Mouse (Mus musculus): ENCODE results near the gene Hs1bp3. TPM values are rescaled to one million over a fixed set of nuclear protein-coding genes. Genes with fewer than 3 reads are reported as not detected.

The Hs1bp3 gene
- polyA plus RNA-seq, 1 experiment: 21.8 TPM

- Histone ChIP-seq H3K36me3 (ENCODE audit: control insufficient read depth, insufficient read depth) (no peaks in the 10 kb centered on the region), H3K27me3 (ENCODE audit: control insufficient read depth, insufficient read depth, insufficient read length) (no peaks in the 10 kb centered on the region), H3ac (ENCODE audit: control insufficient read depth, insufficient read length, low read depth) (no peak overlapping the region), H3K79me2 (ENCODE audit: control insufficient read depth, insufficient read depth) (no peaks in the 10 kb centered on the region), H3K79me3 (ENCODE audit: low read depth) (no peaks in the 10 kb centered on the region), H3K4me3 (ENCODE audit: insufficient read depth, poor library complexity, severe bottlenecking) (no peak overlapping the region)
- TF ChIP-seq MYOD1 (IDR thresholded peaks at IDR 0.05; ENCODE audit: control insufficient read depth, insufficient read length, low read depth) (no peak), FOSL1 (IDR thresholded peaks at IDR 0.05; ENCODE audit: insufficient read depth, low read length, poor library complexity, severe bottlenecking) (peak; percentile 32)
Observed at GRCm38 (mm10) chr12:8386451-8387011, 73.3 kb downstream of the Hs1bp3 start.

GRCm38 (mm10) chr12:8387281-8387680 lies 74.0 kb downstream of the Hs1bp3 start:
- Histone ChIP-seq H3K27me3 (ENCODE audit: control insufficient read depth, insufficient read depth, insufficient read length) (no peaks in the 10 kb centered on the region), H3K79me3 (ENCODE audit: low read depth) (no peaks in the 10 kb centered on the region), H3K4me3 (ENCODE audit: insufficient read depth, poor library complexity, severe bottlenecking) (no peak overlapping the region), H3ac (ENCODE audit: control insufficient read depth, insufficient read length, low read depth) (no peak overlapping the region), H3K36me3 (ENCODE audit: control insufficient read depth, insufficient read depth) (no peaks in the 10 kb centered on the region), H3K79me2 (ENCODE audit: control insufficient read depth, insufficient read depth) (no peaks in the 10 kb centered on the region)
- no peak for TF ChIP-seq MYOG (IDR thresholded peaks at IDR 0.05; ENCODE audit: control insufficient read depth, extremely low read depth, insufficient read length)
- TF ChIP-seq CEBPB (IDR thresholded peaks at IDR 0.05; ENCODE audit: low read depth): no peak
- TF ChIP-seq FOSL1 (IDR thresholded peaks at IDR 0.05; ENCODE audit: insufficient read depth, low read length, poor library complexity, severe bottlenecking): no peak
- no peak for TF ChIP-seq MAX (IDR thresholded peaks at IDR 0.05)
- no peak for TF ChIP-seq USF1 (IDR thresholded peaks at IDR 0.05; ENCODE audit: low read depth)
- no peak for TF ChIP-seq MYOD1 (IDR thresholded peaks at IDR 0.05; ENCODE audit: control insufficient read depth, insufficient read length, low read depth)
- TF ChIP-seq CTCF (IDR thresholded peaks at IDR 0.05; ENCODE audit: control insufficient read depth, insufficient read depth, insufficient read length): no peak

- H3K79me3 ChIP-seq (ENCODE audit: low read depth): no peaks in the 10 kb centered on the region
- no peak overlapping the region for H3K4me3 ChIP-seq (ENCODE audit: insufficient read depth, poor library complexity, severe bottlenecking)
- no peaks in the 10 kb centered on the region for H3K27me3 ChIP-seq (ENCODE audit: control insufficient read depth, insufficient read depth, insufficient read length)
- TF ChIP-seq USF1 (IDR thresholded peaks at IDR 0.05; ENCODE audit: low read depth) (no peak), MYOG (IDR thresholded peaks at IDR 0.05; ENCODE audit: control insufficient read depth, extremely low read depth, insufficient read length) (no peak), MAX (IDR thresholded peaks at IDR 0.05) (no peak)
- no peaks in the 10 kb centered on the region for H3K36me3 ChIP-seq (ENCODE audit: control insufficient read depth, insufficient read depth)
- H3K79me2 ChIP-seq (ENCODE audit: control insufficient read depth, insufficient read depth): no peaks in the 10 kb centered on the region
- no peak overlapping the region for H3ac ChIP-seq (ENCODE audit: control insufficient read depth, insufficient read length, low read depth)
Observed at GRCm38 (mm10) chr12:8388529-8389414, 75.5 kb downstream of the Hs1bp3 start.

GRCm38 (mm10) chr12:8393226-8393625 lies 80.0 kb downstream of the Hs1bp3 start:
- Histone ChIP-seq H3K36me3 (ENCODE audit: control insufficient read depth, insufficient read depth) (no peaks in the 10 kb centered on the region), H3K4me3 (ENCODE audit: insufficient read depth, poor library complexity, severe bottlenecking) (no peak overlapping the region), H3K79me2 (ENCODE audit: control insufficient read depth, insufficient read depth) (no peaks in the 10 kb centered on the region), H3K79me3 (ENCODE audit: low read depth) (no peaks in the 10 kb centered on the region), H3ac (ENCODE audit: control insufficient read depth, insufficient read length, low read depth) (no peak overlapping the region), H3K27me3 (ENCODE audit: control insufficient read depth, insufficient read depth, insufficient read length) (no peaks in the 10 kb centered on the region)
- no peak for TF ChIP-seq CTCF (IDR thresholded peaks at IDR 0.05; ENCODE audit: control insufficient read depth, insufficient read depth, insufficient read length)
- TF ChIP-seq MYOG (IDR thresholded peaks at IDR 0.05; ENCODE audit: control insufficient read depth, extremely low read depth, insufficient read length): no peak
- no peak for TF ChIP-seq MAX (IDR thresholded peaks at IDR 0.05)
- no peak for TF ChIP-seq CEBPB (IDR thresholded peaks at IDR 0.05; ENCODE audit: low read depth)
- TF ChIP-seq FOSL1 (IDR thresholded peaks at IDR 0.05; ENCODE audit: insufficient read depth, low read length, poor library complexity, severe bottlenecking): no peak
- TF ChIP-seq USF1 (IDR thresholded peaks at IDR 0.05; ENCODE audit: low read depth): no peak
- no peak for TF ChIP-seq MYOD1 (IDR thresholded peaks at IDR 0.05; ENCODE audit: control insufficient read depth, insufficient read length, low read depth)

Other genes with a start within 250 kb of the Hs1bp3 start
- 52.7 TPM for gene Ldah, start 105.3 kb upstream of the Hs1bp3 start, polyA plus RNA-seq (2012; fragmentation: generic; extraction: Trizol)
- 0.09 TPM for gene Gdf7, start 11.5 kb upstream of the Hs1bp3 start, polyA plus RNA-seq (2012; fragmentation: generic; extraction: Trizol)
- 130 TPM for gene Rhob, start 186.6 kb downstream of the Hs1bp3 start, polyA plus RNA-seq (2012; fragmentation: generic; extraction: Trizol)